Mouse (Mus musculus) right cerebral cortex, postnatal 25 days (tissue): ENCODE measurements at regions not wholly inside any gene's neighbourhood (a gene's known extent, or its start where the extent isn't known, plus 50 kb on each side); places are given as distances from the start of the nearest gene placed in this dataset.

Experiments
- DNase-seq: peaks from one replicate; pipeline ENCODE4 v3.0.0; 2022

DNA sequence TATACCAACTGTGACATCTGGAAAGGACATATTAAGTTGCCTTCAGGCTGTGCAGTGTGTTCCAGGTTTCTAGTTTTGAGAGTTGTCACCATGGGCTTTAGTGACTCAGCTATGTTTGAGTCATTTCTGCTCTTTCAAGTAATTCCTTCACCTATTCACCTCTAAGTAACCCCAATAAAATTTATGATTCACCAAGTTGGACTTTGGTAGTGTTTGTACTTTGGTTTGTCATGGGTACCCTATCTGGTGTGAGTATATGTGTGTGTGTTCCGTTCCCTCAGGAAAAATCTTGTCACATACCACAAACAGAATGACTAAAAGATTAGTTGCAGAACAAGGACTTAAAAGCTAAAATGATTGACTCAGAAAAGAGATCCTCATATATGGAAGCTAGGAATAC is 76.8 kb upstream of the Crbn start:
- DNase-seq = no peak

DNA sequence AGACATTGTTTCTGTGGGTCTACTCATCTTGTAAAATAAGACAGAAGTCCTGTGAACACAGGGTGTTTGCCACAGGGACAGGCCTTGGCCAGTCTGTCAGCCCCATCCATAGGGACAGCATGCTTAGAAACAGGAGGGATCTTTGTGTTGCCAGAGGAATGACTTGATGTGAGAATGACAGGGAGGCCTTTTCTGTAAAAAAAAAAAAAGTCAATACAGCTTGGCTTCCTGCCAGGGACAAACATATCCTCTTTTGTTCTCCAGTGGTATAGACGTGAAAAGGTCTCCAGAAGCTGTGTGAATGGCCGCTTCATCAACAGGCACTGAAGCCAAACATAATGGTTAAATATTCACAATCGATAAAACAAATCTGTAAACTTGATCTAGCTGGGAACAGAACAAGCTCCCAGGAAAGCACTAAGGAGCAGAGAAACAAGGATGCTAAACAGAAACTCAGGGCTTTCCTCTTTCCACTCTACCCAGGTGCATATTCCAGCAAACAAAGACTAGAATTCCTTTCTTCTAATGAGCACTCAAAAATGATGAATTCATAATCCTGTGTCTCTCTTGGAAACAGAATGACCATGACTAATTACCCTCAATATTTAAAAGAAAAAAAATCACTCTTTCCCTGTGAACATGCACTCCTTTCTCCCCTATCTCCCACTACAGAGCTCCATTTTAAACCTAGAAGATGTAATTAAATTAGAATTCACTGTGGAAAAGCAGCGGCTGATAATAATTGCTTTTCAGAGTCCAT is 92.2 kb upstream of the Crbn start:
- no peak for DNase-seq

DNA sequence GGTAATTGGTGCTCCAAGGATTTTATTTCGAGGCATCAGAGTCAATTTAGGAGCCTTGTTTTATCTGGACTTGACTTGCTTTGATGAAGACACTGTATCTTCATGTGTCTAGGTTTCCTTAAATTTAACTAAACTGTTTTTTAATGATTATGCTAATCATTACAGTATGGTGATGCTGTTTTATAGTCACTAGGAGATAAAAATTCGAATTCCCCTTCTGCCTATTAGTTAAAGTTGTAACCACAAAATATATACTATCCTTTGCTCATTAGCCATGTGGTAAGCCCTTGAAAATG is 92.7 kb upstream of the Crbn start:
- no peak for DNase-seq

DNA sequence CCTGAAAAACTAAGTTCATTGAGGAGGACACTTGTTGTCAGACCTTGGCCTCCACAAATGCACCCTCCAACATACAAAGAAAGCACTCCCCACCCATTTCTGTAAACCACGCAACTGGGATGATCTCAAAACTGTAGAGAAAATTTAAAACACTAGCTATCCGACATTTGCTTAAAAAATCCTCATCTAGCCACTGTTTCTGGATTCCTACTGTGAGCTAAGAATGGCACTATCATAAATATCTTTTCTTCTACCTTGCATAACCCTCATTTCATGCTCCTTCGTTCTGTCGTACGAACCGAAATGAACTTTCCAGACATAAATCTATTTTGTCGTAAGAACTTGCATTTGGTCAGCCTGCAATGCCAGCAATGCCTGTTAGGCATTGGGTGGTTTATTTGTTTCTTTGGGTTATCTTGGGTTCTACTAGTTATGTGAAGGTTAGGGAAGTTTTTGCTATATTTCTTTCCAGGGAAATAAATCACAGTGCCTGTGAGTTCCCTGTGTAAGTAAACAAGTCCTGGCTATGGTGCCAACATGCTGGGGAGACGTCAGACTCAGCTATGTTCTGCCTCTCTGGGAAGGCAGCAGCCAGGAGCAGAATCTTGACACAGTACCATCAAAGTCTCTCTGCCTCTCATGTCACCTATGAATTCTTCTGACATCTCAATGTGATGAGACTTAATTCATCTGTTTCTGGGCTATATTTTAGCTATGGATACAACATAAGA is 104.2 kb upstream of the Crbn start:
- DNase-seq = no peak

DNA sequence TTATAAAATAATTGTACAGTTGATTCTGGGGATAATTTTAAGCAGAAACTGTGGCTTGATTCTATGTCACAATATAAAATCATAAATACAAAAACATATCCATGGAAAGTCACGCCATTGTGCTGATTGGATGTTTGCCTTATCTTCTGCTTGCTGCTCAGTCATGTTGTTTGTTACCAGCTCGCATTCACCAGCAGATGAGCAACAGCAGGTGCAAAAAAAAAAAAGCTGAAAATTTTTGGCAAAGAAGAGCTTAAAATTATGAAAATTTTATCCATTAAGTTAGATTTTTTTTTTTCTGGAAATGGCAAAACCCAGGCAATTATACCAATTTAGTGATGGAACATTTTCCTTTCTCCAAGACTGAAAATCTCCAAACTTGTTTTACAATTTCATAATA is 115.2 kb upstream of the Crbn start:
- no peak for DNase-seq

DNA sequence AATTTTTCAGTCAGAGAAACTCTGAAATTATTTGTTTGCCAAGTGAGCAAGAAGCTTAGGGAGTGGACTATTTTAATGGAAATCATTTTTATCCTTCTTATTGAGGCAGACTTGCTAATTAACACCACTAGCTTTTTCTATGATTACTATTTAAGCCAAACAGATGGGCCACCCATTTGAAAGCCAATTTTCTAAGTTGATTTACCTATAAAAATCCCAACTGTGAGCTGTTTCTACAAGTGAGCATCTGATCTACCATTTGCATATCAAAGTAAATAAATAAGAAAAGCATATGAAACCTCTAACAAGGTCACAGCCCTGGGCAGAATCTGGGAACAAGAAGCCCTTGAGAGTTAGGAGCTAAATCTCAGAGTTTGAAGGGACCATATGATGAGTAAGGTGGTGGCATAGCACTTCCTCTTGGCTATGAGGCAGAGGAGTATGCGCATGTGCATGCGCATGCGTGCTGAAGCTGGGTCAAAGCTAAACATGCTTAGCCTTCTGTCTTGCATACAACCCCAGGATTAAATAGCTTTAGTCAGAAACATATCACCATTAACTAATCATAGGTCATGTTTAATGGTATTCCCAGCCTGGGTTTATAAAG is 116.9 kb upstream of the Crbn start:
- no peak for DNase-seq

DNA sequence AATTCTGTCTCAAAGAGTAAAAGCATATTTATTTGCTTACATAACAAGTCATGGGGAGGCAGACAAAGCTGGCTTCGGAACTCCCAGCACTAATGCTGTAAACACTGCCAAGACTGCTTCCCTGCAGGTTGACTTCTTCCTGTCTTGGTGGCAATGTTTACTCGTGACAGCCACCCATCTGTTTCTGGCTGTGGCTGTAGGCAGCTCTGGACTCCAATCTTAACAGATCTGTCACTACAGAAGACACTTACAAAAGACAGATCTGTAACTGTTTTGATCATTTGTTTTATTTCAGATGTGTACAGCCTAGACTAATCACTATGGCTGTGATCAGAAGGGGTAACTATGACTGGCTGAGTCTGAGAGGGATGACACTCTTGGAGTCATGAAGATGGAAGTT is 121.1 kb upstream of the Crbn start:
- no peak for DNase-seq

DNA sequence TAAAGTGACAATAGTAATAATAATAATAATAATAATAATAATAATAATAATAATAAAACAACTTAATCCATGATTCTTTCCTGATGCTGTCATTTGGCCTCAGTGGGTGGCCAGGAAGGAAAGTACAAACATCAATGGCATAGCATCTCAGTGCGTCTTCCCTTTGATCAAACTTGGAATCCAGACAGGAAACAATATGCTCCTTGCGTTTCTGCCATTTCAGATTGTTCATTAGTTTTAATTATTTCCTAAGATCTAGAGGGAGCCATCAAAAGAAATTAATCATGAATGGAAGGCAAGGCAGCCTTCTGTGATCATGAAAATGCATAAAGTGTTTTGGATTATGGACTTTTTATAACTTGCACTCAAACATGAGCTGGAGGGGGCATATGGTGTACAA is 125.6 kb upstream of the Crbn start:
- DNase-seq = no peak

DNA sequence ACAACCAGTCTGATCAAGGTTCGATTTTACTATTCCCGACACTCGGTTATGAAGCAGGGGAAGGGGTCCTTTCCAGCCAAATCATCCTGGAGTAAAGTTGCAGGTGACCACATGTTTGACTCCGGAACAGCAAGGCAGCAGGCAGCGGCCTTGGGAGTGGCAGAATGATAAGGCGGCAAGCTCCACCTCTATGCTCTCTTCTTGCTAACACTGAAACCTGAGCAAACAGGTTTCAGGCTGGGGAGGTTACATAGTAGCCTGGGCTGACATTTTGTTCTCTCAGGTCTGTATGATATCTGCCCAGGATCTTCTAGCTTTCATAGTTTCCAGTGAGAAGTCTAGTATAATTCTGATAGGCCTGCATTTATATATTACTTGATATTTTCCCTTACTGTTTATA is 133.7 kb upstream of the Crbn start:
- no peak for DNase-seq

DNA sequence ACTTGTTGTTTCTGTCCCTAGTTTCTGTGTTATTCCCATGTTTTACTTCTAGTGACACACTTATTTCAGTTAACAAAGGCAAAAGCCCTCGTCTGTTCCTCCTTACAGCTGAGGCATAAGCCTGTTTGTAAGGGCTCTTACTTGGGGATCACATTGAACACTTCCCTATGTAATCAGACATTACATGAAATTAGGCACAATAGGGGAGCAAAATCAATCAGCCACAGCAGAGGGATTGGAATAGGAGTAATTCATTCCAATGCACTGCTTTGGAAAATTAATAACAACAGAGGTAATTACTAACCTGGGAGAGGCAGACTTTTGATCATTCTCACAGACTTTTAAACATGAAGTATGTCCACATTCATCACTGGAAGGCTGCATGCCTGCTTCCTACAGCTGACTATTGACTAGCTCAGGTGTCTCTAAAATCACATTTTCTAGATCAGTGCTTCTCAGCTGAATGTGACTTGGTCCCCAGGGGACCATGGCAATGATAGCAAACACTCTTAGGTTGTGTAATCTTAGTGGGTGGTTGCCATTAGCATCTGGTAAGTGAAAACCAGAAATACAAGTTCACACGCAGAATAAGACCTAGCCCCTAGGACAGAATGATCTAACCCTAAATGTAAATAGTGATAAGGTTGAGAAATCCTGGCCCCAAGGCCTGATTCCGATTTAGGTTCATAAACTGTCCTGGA is 146.5 kb upstream of the Crbn start:
- DNase-seq = no peak

DNA sequence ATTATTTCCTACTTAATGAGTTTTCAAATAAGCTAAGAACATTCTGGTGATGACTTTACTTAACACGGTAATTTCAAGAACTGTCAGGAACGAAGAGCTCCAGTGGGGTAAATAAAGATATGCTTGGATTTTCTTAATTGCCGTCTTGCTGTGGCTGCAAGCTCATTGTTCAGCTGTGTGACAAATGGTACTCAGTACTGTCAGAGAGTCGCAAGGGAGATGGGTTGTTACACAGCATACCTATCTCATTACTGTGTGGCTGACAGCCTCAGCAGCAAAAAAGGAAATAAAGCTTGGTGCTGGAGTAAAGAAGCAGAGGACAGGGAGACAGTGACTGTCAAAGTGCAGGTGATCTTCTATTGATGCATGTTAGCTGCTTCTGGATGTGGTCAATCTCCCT is 151.0 kb upstream of the Crbn start:
- no peak for DNase-seq

DNA sequence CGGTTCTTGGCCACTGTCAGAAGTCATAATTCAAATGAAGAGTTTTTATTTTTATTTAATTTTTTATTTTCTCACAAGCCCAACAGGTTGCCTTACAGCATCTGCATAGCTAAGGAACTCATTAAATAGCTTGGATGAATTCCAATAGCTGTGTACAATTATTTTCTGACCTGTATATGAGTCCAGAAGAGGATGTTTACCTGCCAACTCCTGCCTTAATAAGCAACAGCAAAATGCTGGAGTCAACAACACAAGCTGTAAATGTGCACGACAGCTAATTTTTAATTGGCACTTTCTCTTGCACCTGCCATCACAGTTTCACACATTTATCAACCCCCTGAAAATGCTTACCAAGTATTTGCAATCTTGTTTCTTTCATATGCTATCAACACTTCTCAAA is 161.4 kb upstream of the Crbn start:
- DNase-seq = no peak

DNA sequence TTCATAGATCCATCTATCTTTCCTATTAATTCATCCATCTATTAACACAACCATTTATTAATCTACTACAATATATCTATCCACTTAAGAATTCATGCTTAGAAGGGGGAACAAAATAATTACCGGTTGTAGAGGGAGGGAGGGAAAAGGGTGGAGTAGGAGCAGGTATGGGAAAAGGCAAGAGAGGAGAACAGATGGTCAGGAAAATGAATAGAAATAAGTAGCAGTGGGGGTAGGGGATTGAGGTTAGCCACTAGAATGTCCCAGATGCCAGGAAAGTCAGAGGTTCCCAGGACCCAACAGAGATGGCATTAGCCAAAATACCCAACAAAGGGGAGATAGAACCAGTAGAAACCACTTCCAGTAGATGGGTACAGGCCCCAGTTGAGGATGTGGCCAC is 164.5 kb upstream of the Crbn start:
- no peak for DNase-seq

DNA sequence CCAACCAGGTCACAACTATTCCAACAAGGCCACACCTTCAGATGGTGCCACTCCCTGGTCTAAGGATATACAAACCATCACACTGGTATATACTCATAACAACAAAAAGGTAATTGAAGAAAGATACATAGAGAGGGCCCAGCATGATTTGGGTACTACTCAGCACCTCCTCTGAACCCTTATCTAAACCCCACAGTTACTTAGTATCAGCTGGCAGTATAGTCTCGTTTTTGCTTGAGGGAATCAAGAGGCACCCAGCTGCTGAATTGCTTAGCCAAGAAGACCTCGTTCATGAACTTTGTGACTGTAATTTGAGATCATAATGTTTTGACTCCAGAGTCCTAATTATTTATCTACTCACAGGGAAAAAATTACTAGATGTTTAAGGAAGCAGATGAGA is 175.6 kb upstream of the Crbn start:
- DNase-seq = no peak

DNA sequence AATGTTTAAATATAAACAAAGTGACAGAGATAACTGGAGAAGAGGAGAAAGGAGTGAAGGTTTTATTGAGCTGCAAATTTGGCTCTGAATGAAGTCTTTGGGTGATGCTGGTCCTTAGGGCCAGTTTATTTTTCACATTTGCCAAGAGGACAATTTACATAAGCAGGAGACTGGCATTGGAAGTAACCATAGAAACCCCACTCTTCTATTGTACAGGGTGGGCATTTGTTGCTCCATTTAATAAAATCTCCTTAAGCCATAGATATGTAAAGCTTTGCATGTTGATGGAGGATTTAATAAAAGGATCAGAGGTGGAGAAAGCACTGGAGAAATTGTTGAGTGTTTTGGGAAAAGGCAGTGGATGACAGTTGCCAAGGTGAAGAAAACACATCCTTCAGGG is 178.8 kb upstream of the Crbn start:
- DNase-seq = no peak

DNA sequence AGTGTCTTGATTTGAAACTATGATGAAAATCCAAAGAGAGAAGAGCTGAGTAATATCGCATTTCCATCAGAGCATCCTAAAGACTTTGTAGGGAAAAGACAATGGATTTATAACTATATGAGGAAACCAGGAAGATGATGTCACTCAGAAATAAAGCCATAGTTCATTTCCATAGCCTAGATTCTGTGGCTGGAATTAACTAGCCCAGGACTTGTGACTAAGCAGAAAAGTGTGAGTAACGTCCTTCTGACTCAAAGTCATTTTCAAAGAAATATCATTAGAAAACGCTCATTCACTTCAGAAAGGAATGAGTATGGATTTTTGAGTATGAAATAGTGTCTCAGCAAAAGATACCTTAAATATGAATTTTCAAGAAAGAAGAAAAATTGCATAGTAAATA is 179.9 kb upstream of the Crbn start:
- no peak for DNase-seq

DNA sequence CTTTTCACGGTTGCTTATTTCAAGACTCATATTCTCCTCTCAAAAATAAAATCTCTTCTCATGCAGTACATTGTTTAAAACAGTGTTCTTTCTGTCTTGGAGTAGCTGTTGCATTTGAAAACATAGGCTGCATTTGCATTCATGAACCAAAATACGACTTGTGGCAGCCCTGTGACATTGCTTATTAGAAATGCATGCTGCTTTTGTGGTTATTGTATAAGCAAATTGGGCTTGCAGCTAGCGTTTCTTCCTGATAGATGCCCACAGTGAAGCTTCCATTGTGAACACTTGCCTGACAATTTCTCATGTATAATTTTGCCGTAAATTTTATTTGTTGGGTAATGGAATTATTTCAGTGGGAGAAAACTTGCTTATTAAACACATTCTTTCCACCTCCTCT is 180.3 kb upstream of the Crbn start:
- DNase-seq = no peak

DNA sequence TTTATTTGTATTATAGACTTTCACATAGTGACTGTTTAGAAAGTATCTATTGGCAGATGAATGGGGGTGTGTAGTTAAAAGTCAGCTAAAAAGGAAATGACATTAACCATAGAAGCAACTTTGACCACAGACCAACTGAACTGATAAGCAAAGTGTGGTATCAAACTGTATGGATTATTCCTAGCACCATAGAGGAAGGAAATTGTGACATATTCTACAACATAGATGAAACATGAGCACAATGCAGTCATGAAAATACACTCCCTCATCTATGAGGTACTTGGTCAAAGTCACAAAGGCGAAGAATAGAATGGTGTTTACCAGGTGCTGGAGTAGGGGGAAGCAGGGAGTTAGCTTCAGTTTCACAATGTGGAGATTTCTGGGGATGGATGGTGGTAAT is 181.4 kb upstream of the Crbn start:
- DNase-seq = no peak

DNA sequence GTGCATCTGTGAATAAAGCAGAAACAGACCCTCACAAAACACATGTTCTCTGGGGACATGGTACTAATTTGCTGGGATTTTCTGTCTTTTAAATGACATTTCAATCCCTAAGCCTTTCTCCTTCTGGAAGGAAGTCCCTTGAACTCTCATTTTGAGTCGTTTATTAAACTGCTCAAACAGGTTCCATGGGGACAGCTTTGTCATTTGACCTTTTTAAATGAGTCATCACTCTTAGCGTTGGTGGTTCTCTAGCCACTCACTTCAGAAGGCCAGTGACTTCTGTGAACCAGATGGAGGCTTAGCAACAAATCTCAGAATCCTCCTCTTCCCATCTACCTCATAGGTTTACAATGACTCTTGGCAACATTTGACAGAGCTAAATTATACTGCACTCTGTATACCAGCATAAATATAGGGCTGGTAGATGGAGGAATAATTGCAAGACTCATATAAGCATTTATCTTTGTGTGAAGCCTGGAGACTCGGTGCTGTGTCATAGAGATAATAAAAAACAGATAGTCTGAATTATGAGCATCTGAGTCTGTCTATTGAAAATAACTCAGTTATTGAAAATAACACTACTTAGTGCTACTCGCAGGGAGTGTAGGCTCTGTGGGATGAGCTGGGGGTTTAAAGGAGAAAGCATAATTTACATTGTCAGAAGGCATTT is 185.4 kb upstream of the Crbn start:
- DNase-seq = no peak

DNA sequence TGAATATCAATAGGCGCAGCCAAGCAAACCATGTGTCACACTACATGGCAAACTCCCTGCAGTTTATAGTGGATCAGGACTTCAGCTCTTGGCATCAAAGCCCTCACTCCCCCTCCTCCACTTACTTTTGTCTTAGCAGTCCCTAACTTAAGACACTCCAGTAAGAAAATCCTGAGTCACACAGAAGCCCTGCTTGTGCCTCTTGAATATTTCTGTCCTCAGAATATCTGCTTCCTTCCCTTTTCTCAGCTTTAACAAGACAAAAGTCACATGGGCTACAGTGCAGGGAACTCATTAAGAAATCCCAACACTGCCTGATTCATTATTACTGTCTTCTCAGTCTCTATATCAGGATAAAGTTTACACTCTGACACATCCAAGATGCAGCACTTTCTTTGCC is 191.7 kb upstream of the Crbn start:
- no peak for DNase-seq

DNA sequence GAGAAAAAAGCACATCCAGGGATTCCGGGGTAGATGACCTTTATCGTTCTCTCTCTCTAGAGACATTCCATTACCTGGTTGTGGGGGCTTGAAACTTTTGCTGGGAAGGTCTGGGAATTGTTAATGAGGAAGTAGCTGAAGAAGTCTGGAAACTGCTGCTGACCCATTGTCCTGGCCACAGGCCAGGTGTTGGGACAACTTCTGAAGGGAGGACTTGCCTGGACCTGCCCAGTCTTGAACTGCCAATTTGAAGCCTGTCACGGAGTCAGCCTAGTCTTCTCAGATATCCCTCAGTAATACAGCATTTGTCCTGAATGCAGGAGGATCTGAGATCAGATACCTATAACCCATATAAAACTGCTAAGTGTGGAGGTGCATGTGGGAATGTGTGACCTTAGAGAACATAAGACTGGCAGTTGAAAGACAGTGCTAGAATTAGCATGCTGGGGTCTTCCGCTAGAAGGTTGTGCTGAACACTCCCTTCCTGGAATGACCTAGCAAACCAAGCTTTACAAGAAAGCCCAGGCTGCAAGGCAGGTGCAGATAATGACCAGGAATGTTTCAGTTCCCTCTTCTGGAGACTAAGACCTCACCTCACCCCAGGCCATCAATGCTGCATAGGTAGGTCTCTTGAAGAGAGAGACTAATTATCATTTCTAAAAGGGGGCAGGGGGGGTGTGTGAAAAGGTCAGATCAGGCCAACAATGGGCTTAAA is 204.7 kb upstream of the Crbn start:
- no peak for DNase-seq

DNA sequence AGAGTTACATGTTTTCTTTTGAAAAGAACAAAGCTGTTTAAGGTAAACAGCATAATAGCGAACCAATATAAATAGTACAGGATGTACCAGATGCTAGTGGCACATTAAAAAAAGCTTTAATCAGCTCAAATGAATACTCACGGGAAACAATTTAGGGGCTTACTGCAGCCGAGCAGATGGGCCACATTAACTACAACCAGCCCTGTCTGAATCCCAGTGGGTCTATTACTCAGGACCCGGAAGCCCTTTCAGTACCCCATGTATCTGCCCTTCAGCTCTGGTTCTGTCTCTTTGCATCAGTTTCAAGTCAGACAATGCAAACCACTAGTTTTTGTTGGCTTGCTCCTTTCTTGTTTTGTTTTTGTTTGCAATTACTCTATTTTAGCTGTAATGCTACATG is 210.9 kb upstream of the Crbn start:
- no peak for DNase-seq
